Mouse (Mus musculus) kidney, postnatal 0 days (tissue): ENCODE measurements at regions not wholly inside any gene's neighbourhood (a gene's known extent, or its start where the extent isn't known, plus 50 kb on each side); places are given as distances from the start of the nearest gene placed in this dataset.
A peak's percentile ranks its signal among the peaks of the same experiment; 100 is the strongest.

Experiments used
- ATAC-seq: fragments of 200-750 bp; cut with Nextera tagmentation; replicated peaks from 2 replicates; pipeline ENCODE4 v1.8.0; 2017; ENCODE audit warnings: low read depth, moderate number of reproducible peaks, moderate TSS enrichment, moderate library complexity; ENCODE audit not compliant: low FRiP score
- DNase-seq: peaks from one replicate; pipeline ENCODE4 v3.0.0-alpha.2; 2016; ENCODE audit warnings: low spot score
- H3K27ac ChIP-seq: fragments of 300-500 bp; sonication (generic); 2 replicates; pipeline ENCODE4 v1.5.1; 2014; ENCODE audit warnings: mild to moderate bottlenecking
- H3K27me3 ChIP-seq: fragments of 300-500 bp; sonication (generic); 2 replicates; pipeline ENCODE4 v1.6.1; 2014; ENCODE audit warnings: low read length, mixed read lengths; ENCODE audit not compliant: insufficient read depth
- H3K36me3 ChIP-seq: fragments of 300-500 bp; sonication (generic); 2 replicates; pipeline ENCODE4 v1.6.1; 2014; ENCODE audit warnings: low read length, mixed read lengths; ENCODE audit not compliant: insufficient read depth
- H3K4me1 ChIP-seq: fragments of 300-500 bp; sonication (generic); replicated peaks from 2 replicates; pipeline ENCODE4 v1.6.1; 2014; ENCODE audit warnings: antibody characterized with exemption, low read length, mixed read lengths; ENCODE audit not compliant: insufficient read depth
- H3K4me2 ChIP-seq: fragments of 300-500 bp; sonication (generic); 2 replicates; pipeline ENCODE4 v1.6.1; 2014; ENCODE audit warnings: mild to moderate bottlenecking, low read length, moderate library complexity, mixed read lengths
- H3K4me3 ChIP-seq: fragments of 300-500 bp; sonication (generic); replicated peaks from 2 replicates; pipeline ENCODE4 v1.5.1; 2014; ENCODE audit warnings: low read depth, low read length
- H3K9ac ChIP-seq: fragments of 300-500 bp; sonication (generic); 2 replicates; pipeline ENCODE4 v1.6.1; 2014; ENCODE audit warnings: low read depth, low read length
- H3K9me3 ChIP-seq: fragments of 300-500 bp; sonication (generic); replicated peaks from 2 replicates; pipeline ENCODE4 v1.6.1; 2016; ENCODE audit warnings: low read length, inconsistent platforms, mixed read lengths
- CTCF ChIP-seq: IDR thresholded peaks from 2 replicates; pipeline ENCODE4 v1.5.1; 2016; ENCODE audit warnings: antibody characterized with exemption, low read depth, mild to moderate bottlenecking, moderate library complexity
- WGBS: fragments of 180-500 bp; shearing (Covaris S2); extraction: QIAGEN DNeasy Blood & Tissue Kit; methylation state at CpG from one replicate; pipeline ENCODE4 v1.1.7; 2014; 5-methylcytosine and 5-hydroxymethylcytosine counted together

DNA sequence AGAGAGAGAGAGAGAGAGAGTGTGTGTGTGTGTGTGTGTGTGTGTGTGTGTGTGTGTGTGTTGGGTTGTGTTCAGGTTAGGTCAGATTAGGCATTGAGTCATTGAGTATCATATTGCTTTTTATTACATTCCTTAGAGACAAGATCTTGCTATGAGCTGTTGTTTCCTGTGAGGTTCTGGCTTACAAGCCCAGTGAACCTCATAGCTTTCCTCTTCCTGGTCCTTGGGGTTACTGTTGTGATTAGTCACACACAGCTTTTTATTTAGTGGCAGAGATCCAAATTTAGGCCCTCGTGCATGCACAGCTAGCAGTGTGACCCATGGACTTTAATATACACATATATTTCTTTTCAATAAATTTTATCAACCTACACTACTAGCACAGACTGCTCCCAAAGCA, 120.3 kb upstream of the Gm12666 start:
- ATAC-seq (no peak; the same call in 1 of the 2 replicates), DNase-seq (peak; percentile 11)
- Histone ChIP-seq H3K4me3 (no peak overlapping the region), H3K27ac (no peak overlapping the region), H3K9me3 (no peaks in the 10 kb centered on the region), H3K9ac (no peak overlapping the region), H3K4me2 (no peak overlapping the region), H3K36me3 (no peaks in the 10 kb centered on the region), H3K27me3 (no peaks in the 10 kb centered on the region), H3K4me1 (no peaks in the 10 kb centered on the region)
- WGBS = 26% methylated on average over 1 of the region's 1 CpGs
- TF ChIP-seq CTCF = no peak

DNA sequence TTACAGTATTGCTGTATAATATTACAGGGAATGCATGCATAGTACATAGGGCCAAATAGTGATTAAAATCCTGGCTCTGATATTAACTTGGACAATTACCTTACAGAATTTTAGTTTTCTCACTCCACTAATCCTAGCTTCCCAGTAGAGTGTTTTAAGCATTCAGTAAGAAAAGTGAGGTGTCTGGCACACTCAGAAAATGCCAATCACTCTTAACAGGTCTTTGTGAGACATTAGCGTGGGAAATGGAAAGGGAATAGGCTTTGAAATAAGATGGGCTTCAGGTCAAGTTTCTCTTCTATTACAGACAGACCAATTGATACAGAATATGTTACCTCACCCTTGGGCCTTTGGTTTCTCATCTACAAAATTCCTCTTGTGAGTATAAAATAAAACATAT, 74.3 kb upstream of the Gm12666 start:
- no peak for DNase-seq
- no peaks in the 10 kb centered on the region for H3K27me3 ChIP-seq
- no peak for ATAC-seq
- H3K36me3 ChIP-seq = no peaks in the 10 kb centered on the region
- H3K9me3 ChIP-seq = no peaks in the 10 kb centered on the region
- no peaks in the 10 kb centered on the region for H3K4me1 ChIP-seq
- H3K9ac ChIP-seq = no peak overlapping the region
- 84% methylated on average over 1 of the region's 1 CpGs for WGBS
- no peak overlapping the region for H3K4me3 ChIP-seq
- H3K4me2 ChIP-seq = no peak overlapping the region
- no peak overlapping the region for H3K27ac ChIP-seq
- TF ChIP-seq CTCF = no peak

GRCm38 (mm10) chr4:92246800-92247199, 55.3 kb upstream of the Gm12666 start:
- no peaks in the 10 kb centered on the region for H3K27me3 ChIP-seq
- DNase-seq (no peak), ATAC-seq (no peak)
- no peaks in the 10 kb centered on the region for H3K9me3 ChIP-seq
- H3K4me3 ChIP-seq = no peak overlapping the region
- no peak for TF ChIP-seq CTCF
- no peaks in the 10 kb centered on the region for H3K4me1 ChIP-seq
- 36% methylated on average over 1 of the region's 1 CpGs for WGBS
- no peak overlapping the region for H3K9ac ChIP-seq
- no peak overlapping the region for H3K27ac ChIP-seq
- H3K36me3 ChIP-seq = no peaks in the 10 kb centered on the region
- no peak overlapping the region for H3K4me2 ChIP-seq
